Mouse (Mus musculus): ENCODE measurements around the gene Vamp8. TPM values are rescaled to one million over a fixed set of nuclear protein-coding genes. Genes with fewer than 3 reads are reported as not detected.

The Vamp8 gene
- polyA plus RNA-seq, 1 experiment from 2014 or later = 184 TPM

DNA sequence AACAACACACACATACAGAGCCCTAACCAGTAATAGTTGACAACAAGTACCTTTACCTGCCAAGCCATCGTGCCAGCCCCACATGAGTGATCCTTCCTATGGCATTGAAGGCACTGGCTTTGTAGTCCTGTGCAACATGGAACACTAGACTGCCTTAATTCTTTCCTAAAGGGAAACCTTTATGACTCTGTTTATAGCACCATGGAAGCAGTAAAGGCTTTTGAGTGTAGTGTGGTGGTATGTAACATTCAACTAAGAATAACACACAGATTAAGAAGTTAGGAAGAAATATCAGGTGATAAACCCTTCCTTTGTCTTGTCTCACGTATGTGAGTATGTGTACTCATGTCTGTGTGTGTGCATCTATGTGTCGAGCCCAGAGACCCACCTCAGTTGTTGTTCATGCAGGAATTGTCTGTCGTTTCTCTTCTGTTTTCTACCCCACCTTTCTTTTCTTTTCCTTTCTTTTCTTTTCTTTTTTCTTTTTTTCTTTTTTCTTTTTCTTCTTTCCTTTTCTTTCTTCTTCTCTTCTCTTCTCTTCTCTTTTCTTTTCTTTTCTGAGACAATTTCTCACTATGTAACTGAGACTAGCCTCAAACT lies 23.6 kb downstream of the Vamp8 start, which contains the start of gene Rnf181:
Gene Rnf181 (minus strand): TSS at position 113 of the 600 bp plus-strand sequence.
- Histone ChIP-seq H3K27ac (no peak within 1 kb of the TSS), H3K4me1 (peaks cover 13% of the 10 kb centered on the region; the same call in 1 of the 2 replicates), H3K9ac (no peak within 1 kb of the TSS), H3K9me3 (no peaks in the 10 kb centered on the region), H3K4me2 (no peak within 1 kb of the TSS), H3K4me3 (no peak within 1 kb of the TSS), H3K36me3 (no peaks in the 10 kb centered on the region), H3K27me3 (no peaks in the 10 kb centered on the region)
- no peak for ATAC-seq (ENCODE audit: insufficient number of reproducible peaks, low FRiP score, low TSS enrichment, low read depth)
- 70% methylated on average over 4 of the region's 4 CpGs for WGBS

DNA sequence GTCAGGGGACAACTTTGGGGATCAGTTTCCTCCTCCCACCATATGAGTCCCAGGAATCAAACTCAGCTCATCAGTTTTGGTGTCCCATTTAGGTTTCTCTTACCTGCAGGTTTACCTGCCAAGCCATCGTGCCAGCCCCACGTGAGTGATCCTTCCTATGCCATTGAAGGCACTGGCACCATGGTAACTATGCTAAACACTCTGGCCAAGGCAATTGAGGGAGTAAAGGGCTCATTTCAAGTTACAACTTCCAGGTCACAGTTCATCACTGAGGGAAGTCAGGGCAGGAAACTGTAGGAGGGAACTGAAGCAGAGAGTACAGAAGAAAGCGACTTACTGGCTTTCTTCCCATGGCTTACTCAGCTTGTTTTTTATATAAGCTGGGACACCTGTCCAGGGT lies 24.2 kb downstream of the Vamp8 start:
- H3K4me1 ChIP-seq = peaks cover 15% of the 10 kb centered on the region; the same call in 1 of the 2 replicates
- no peak overlapping the region for H3K27ac ChIP-seq
- H3K9me3 ChIP-seq = no peaks in the 10 kb centered on the region
- ATAC-seq (ENCODE audit: insufficient number of reproducible peaks, low FRiP score, low TSS enrichment, low read depth) = no peak
- no peak overlapping the region for H3K4me2 ChIP-seq
- H3K36me3 ChIP-seq = no peaks in the 10 kb centered on the region
- H3K27me3 ChIP-seq = no peaks in the 10 kb centered on the region
- no peak overlapping the region for H3K9ac ChIP-seq
- H3K4me3 ChIP-seq = no peak overlapping the region
- WGBS = 73% methylated on average over 3 of the region's 3 CpGs

DNA sequence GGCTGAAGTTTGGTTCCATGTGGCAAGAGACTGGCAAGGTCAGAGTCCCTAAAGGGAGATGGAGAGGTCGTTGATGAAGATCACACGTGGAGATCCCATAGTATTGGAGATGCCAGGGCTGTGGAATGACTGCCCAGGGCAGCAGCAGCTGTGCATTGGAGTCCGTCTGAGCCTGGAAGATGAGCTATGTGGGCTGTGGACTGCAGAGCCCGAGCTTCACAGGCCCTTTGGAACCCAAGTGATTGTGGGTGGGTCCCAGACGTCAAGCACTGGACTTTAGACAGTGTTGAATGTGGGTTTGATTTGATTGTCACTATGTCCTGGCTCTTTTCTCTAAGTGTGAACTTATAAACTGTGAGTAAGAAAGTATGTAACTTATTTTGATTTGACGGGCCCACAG lies 25.5 kb downstream of the Vamp8 start:
- Histone ChIP-seq H3K36me3 (peaks cover 7% of the 10 kb centered on the region; the same call in 1 of the 2 replicates), H3K4me2 (no peak overlapping the region), H3K27me3 (no peaks in the 10 kb centered on the region), H3K4me1 (peaks cover 18% of the 10 kb centered on the region; the same call in 1 of the 2 replicates), H3K9me3 (no peaks in the 10 kb centered on the region), H3K27ac (no peak overlapping the region), H3K4me3 (no peak overlapping the region), H3K9ac (no peak overlapping the region)
- WGBS = 66% methylated on average over 6 of the region's 6 CpGs
- no peak for ATAC-seq (ENCODE audit: insufficient number of reproducible peaks, low FRiP score, low TSS enrichment, low read depth)

DNA sequence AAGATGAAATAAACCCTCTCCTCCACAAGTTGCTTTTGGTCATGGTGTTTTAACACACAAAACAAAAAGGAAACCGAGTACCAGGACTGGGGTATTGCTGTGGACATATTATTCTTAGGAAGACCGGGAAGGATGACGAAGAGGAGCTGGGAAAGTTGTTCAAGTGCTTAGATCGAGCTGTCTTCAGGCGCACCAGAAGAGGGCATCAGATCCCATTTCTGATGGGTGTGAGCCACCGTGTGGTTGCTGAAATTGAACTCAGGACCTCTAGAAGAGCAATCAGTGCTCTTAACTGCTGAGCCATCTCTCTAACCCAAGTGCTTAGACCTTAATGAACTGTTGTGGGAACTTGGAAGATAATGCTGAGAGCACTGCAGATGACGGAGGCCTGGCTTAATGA lies 26.5 kb downstream of the Vamp8 start:
- Histone ChIP-seq H3K27ac (no peak overlapping the region), H3K9me3 (no peaks in the 10 kb centered on the region), H3K36me3 (peaks cover 13% of the 10 kb centered on the region), H3K4me2 (no peak overlapping the region), H3K4me3 (no peak overlapping the region), H3K27me3 (no peaks in the 10 kb centered on the region), H3K4me1 (peaks cover 18% of the 10 kb centered on the region; the same call in 1 of the 2 replicates), H3K9ac (no peak overlapping the region)
- 48% methylated on average over 7 of the region's 7 CpGs for WGBS
- no peak for ATAC-seq (ENCODE audit: insufficient number of reproducible peaks, low FRiP score, low TSS enrichment, low read depth)

DNA sequence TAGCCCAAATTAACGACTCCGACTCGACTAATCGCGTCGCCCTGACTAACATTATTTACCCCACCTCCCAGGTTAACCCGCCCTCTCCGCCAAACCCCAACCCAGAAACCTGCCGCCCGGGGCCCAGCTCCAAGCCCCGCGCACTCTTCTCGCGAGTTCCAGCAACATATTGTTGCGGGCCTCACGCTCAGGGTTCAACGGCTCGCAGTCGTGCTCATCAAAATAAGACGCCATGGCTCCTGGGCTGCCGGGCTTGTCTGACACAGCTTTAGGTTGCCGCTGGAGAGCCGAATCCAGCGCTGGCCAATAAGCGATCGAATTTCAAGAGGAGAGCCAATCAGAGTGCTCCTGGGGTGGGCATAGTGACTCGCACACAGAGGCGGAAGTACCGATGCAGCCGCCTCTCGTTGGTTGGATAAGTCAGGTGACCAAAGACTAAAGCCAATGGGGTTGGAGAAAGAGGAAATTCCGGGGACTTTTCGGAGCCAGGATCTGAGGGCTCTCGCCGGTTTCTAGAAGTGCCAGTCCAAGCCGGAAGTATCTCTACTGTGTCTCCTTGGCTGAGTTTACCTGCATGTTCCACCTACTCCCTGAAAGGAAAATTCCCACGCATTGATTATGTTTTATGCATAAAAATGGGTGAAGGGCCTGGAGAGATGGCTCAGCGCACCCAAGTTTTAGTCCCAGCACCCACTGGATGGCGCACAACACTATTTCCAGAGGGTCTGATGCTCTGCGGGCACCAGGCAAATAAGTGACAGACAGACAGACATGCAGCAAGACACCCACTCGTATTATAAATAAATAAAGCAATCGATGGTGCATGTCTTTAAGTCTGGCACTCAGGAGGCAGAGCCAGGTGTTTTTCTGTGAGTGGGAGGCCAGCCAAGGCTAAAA lies 28.1 kb downstream of the Vamp8 start:
- H3K4me3 ChIP-seq = peak overlapping the region; percentile 59
- H3K36me3 ChIP-seq = peaks cover 28% of the 10 kb centered on the region
- peak overlapping the region; percentile 72 for H3K4me2 ChIP-seq
- H3K27me3 ChIP-seq = no peaks in the 10 kb centered on the region
- ATAC-seq (ENCODE audit: insufficient number of reproducible peaks, low FRiP score, low TSS enrichment, low read depth) = peak; percentile 97
- H3K4me1 ChIP-seq = peaks cover 27% of the 10 kb centered on the region
- WGBS = under 1% methylated on average over 42 of the region's 42 CpGs
- H3K27ac ChIP-seq = peak overlapping the region; percentile 84
- H3K9ac ChIP-seq = peak overlapping the region; percentile 55
- no peaks in the 10 kb centered on the region for H3K9me3 ChIP-seq

DNA sequence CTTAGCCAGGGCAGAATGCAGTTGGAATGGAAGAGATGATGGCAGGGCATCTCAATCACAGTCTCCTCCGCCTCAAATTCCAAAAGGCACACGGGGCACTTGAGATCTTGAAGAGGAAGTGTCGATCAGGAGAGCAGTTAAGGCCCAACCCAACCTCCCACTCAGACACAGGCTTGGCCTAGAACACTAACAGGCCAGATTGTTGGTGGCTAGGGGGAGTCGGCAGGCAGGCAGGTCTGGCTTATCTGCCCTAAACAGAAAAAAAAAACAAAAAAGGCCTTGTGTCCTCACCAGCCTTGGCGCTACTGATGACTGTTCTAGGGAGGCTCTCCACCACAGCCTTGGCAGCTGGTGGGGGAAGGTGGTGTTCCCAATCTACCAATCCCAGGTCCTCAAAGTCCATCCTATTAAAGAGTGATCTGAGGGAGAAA lies 29.4 kb downstream of the Vamp8 start:
- H3K4me1 ChIP-seq = peaks cover 39% of the 10 kb centered on the region
- no peaks in the 10 kb centered on the region for H3K9me3 ChIP-seq
- 65% methylated on average over 5 of the region's 5 CpGs for WGBS
- H3K36me3 ChIP-seq = peaks cover 28% of the 10 kb centered on the region
- H3K4me2 ChIP-seq = peak overlapping the region; percentile 72
- H3K27me3 ChIP-seq = no peaks in the 10 kb centered on the region
- no peak for ATAC-seq (ENCODE audit: insufficient number of reproducible peaks, low FRiP score, low TSS enrichment, low read depth)
- peak overlapping the region; percentile 59 for H3K4me3 ChIP-seq
- H3K9ac ChIP-seq = no peak overlapping the region
- no peak overlapping the region for H3K27ac ChIP-seq

DNA sequence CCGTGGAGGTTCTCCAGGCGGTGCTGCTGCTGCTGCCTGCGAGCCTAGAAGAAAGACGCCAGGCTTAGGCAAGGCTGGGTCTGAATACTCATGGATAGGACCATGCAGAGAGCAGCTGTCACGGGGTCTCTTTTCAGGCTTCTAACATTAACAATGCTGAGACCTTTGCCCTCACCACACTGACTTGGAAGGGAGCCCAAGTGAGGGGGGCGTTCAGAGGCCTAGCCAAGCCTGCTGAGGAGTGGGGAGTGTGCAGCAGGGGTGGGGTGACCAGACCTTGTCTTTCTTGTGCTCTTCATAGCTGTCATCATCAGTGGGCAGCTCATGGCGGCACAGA lies 29.9 kb downstream of the Vamp8 start:
- Histone ChIP-seq H3K27me3 (no peaks in the 10 kb centered on the region), H3K9me3 (no peaks in the 10 kb centered on the region), H3K4me3 (no peak overlapping the region), H3K27ac (no peak overlapping the region), H3K4me1 (peaks cover 45% of the 10 kb centered on the region), H3K36me3 (peaks cover 28% of the 10 kb centered on the region), H3K9ac (no peak overlapping the region), H3K4me2 (no peak overlapping the region)
- 81% methylated on average over 7 of the region's 7 CpGs for WGBS
- no peak for ATAC-seq (ENCODE audit: insufficient number of reproducible peaks, low FRiP score, low TSS enrichment, low read depth)

DNA sequence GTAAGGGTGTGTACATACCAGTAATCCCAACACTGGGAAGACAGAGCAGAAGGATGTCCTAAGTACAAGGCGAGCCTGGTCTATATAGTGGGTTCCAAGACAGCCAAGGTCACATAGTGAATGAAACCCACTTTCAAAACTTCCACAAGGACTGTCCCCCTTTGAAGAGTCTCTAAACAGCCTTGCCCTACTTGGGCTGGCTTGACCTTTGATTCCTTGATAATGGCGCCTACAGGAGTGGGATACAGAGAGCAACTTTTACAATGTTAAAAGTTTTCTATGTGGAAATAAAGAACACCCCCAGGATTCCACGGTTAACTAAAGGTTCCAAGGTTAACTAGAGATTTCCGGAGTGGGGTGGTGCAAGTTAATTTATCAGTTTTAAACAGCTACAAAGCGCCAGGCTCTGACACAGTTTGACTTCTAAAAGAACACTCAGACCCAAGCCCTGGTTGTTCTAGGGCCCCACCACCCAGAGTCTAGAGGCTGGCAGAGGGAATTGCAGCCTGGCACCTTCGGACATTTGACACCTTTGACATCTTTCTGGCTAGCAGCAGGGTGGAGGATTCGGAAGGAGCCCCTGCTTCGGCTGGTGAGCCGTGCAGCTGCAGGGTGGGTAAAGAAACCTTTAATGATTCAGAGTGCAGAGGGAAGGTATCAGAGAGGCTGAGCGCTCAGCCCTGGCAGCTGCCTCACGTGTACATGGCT lies 30.5 kb downstream of the Vamp8 start:
- no peaks in the 10 kb centered on the region for H3K9me3 ChIP-seq
- H3K4me2 ChIP-seq = no peak overlapping the region
- peaks cover 50% of the 10 kb centered on the region for H3K4me1 ChIP-seq
- 78% methylated on average over 11 of the region's 11 CpGs for WGBS
- no peak overlapping the region for H3K9ac ChIP-seq
- no peak for ATAC-seq (ENCODE audit: insufficient number of reproducible peaks, low FRiP score, low TSS enrichment, low read depth)
- H3K27me3 ChIP-seq = no peaks in the 10 kb centered on the region
- H3K36me3 ChIP-seq = peaks cover 28% of the 10 kb centered on the region
- no peak overlapping the region for H3K4me3 ChIP-seq
- H3K27ac ChIP-seq = no peak overlapping the region

DNA sequence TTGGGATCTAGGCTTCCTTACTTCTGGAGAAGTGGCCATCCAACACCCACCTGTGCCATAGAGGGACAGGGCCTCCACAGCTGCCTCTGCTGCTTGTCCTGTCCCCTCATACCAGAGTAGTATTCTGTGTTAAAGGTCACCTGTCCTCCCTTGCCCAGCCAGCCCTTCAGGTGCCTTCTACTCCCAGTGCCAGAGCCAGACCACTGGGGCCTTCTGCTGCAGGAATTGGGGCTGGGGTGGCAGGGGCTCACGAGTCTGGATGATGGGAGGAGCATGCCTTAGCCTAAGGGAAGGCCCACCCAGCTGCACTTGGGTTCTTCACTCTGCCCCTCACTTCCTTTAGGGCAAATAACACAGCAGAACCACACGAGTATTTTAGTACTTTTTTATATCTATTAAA lies 31.2 kb downstream of the Vamp8 start:
- WGBS = 57% methylated on average over 2 of the region's 2 CpGs
- no peak overlapping the region for H3K27ac ChIP-seq
- peaks cover 57% of the 10 kb centered on the region for H3K4me1 ChIP-seq

DNA sequence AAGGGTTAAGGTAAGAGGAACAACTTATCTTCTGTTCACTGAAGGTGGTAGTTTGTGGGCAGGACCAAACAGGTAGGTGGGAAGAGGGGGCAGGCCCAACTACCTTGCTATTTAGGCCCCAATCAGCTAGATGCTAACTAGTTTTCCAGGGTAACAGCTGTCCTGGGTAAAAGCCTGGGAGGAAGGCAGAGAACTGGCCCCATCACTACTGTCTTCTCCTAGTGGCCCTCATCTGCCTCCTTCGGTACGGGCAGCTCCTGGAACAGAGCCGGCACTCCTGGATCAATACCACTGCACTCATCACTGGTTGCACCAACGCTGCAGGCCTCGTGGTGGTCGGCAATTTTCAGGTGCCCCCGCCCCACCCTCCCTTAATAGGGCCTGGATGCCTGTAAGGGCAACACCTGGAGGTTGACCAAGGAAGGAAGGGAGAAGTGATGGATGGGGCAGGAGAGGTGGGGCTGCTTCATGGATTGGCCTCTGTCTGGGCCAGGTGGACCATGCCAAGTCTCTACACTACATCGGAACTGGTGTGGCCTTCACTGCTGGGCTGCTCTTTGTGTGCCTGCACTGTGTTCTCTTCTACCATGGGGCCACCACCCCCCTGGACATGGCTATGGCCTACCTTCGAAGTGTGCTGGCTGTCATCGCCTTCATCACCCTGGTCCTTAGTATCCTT lies 32.3 kb downstream of the Vamp8 start:
- Histone ChIP-seq H3K4me2 (no peak overlapping the region), H3K36me3 (peaks cover 28% of the 10 kb centered on the region), H3K9ac (no peak overlapping the region), H3K27ac (no peak overlapping the region), H3K4me1 (peaks cover 59% of the 10 kb centered on the region), H3K4me3 (no peak overlapping the region), H3K27me3 (no peaks in the 10 kb centered on the region), H3K9me3 (no peaks in the 10 kb centered on the region)
- 85% methylated on average over 10 of the region's 10 CpGs for WGBS
- ATAC-seq (ENCODE audit: insufficient number of reproducible peaks, low FRiP score, low TSS enrichment, low read depth) = no peak

More for the DNA sequence above, 31.2 kb downstream of the Vamp8 start:
- ATAC-seq (ENCODE audit: insufficient number of reproducible peaks, low FRiP score, low TSS enrichment, low read depth) = no peak
- Histone ChIP-seq H3K9me3 (no peaks in the 10 kb centered on the region), H3K27me3 (no peaks in the 10 kb centered on the region), H3K4me3 (no peak overlapping the region), H3K36me3 (peaks cover 28% of the 10 kb centered on the region), H3K4me2 (no peak overlapping the region), H3K9ac (no peak overlapping the region)

DNA sequence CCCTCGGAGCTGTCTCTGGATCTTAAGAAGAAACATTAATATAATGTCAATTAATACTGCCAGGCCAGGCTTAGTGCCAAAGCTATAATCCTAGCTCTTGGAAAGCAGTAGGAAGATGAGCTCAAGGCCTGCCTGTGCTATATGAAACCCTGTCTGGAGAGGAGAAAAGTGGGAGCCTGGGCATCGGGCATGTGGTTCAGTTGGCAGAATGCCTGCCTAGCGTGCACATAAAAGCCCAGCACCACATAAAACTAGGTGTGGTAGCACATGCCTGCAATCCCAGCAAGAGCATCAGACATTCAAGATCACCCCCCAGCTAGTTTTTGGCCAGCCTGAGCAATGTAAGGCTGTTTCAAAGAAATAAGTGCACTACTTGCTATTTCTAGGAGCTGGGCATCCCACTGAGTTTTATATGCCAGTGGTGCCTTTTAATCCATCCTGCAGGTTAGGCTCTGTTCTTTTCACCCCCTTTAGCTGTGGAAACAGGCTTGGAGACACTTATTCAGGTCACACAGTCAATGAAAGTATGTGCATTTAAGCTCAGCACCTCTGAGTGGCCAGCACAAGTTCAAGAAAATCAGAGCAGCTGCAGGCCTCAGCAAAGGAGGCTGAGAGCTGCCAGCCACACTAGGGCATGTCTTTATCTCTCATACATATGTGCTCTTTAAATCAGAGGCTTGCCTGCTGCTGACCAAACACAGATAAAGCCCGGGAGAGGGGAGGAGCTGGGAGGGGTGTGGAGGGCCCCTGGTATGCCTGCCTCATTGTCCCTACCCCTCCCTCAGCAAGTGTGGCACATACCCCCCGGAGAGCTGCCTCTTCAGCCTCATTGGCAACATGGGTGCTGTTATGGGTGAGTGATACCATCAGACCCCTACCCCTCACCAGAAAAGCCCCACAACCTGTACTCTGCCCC lies 33.1 kb downstream of the Vamp8 start:
- H3K9ac ChIP-seq = no peak overlapping the region
- H3K4me3 ChIP-seq = no peak overlapping the region
- peaks cover 63% of the 10 kb centered on the region for H3K4me1 ChIP-seq
- no peak for ATAC-seq (ENCODE audit: insufficient number of reproducible peaks, low FRiP score, low TSS enrichment, low read depth)
- no peaks in the 10 kb centered on the region for H3K27me3 ChIP-seq
- H3K9me3 ChIP-seq = no peaks in the 10 kb centered on the region
- WGBS = 33% methylated on average over 5 of the region's 5 CpGs
- H3K4me2 ChIP-seq = no peak overlapping the region
- no peak overlapping the region for H3K27ac ChIP-seq
- H3K36me3 ChIP-seq = peaks cover 28% of the 10 kb centered on the region
